Mouse (Mus musculus) liver (tissue): ENCODE data around the gene Prl2b1.

Source experiments
- DNase-seq: peaks from one replicate; pipeline ENCODE4 v3.0.0-alpha.2; 2020; ENCODE audit warnings: mixed read lengths

Prl2b1 gene

GRCm38 (mm10) chr13:27390746-27391145 lies at the start of gene Prl2b1:
Gene Prl2b1 (minus strand): TSS chr13:27390846.
- no peak for DNase-seq

- DNase-seq: no peak
Measured at GRCm38 (mm10) chr13:27438588-27438987, 47.9 kb upstream of the Prl2b1 start, which contains the start of gene Prl8a6. Gene Prl8a6 (minus strand): TSS chr13:27438688.

GRCm38 (mm10) chr13:27433159-27433558 lies 42.5 kb upstream of the Prl2b1 start:
- DNase-seq: no peak

GRCm38 (mm10) chr13:27413640-27414039 lies 23.0 kb upstream of the Prl2b1 start:
- no peak for DNase-seq

- DNase-seq: no peak
Measured at GRCm38 (mm10) chr13:27399061-27399724, 8.5 kb upstream of the Prl2b1 start.

- DNase-seq: no peak
Measured at GRCm38 (mm10) chr13:27345373-27345772, 45.3 kb downstream of the Prl2b1 start, which contains the start of gene Prl8a2. Gene Prl8a2 (plus strand): TSS chr13:27345673.

- no peak for DNase-seq
Measured at GRCm38 (mm10) chr13:27342733-27343275, 47.8 kb downstream of the Prl2b1 start.

GRCm38 (mm10) chr13:27334989-27335388 lies 55.7 kb downstream of the Prl2b1 start:
- no peak for DNase-seq
